Mouse (Mus musculus): ENCODE measurements around the gene Ifna5. TPM values are rescaled to one million over a fixed set of nuclear protein-coding genes. Genes with fewer than 3 reads are reported as not detected.
A peak's percentile ranks its signal among the peaks of the same experiment; 100 is the strongest.

Gene Ifna5
- total RNA-seq, 2 experiments from 2014 or later = not detected

DNA sequence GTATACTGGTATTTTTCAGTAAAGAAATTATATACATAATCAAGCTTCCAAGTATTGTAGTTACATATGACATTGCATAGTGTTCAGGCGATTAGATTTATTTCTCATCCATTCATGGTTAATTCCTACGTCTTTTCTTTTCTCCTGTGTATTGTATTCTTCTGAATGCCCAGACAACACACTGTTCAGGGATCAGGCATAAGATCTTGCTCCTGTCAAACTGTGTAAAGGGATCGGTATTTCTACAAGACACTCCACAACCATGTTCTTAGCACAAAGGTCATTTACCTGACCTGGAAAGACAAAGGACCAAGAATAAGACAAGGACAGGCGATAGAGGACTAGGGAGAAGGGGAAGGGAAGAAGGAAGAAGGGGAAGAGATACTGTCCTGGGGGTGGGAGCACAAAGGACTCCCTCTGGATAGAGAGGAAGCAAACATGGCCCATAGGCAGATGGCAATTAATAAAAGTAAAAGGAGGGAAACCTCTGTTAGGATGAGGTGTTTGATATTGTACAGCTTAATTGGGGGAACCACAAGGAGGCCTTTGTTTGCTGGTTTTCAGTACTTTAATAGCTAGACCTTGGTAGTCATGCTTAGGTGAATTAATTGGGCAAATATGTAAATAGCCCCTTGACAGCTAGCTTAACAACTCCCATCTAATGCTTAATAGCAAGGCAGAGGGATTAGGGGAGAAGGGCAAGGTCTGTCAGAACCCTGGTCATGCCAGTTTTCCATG lies 15.9 kb downstream of the Ifna5 start:
- intact Hi-C loops (cut with DNase I) = no loop called here
- no peak for DNase-seq (ENCODE audit: low spot score in 2 of 2)

DNA sequence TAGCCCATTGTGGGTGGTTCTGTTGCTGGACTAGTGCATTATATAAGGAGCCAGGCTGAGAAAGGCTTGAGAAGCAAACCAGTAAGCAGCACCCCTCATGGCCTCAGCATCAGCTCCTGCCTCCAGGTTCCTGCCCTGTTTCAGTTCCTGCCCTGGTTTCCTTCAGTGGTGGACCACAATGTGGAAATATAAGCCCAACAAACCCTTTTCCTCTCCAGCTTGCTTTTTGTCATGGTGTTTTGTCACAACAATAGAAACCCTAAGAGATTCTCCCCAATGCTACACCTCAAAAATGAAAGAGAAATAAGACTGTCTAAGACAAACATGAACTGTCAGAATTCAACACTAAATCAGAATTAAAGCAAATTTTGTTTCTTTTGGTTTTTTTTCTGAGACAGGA lies 23.9 kb downstream of the Ifna5 start:
- intact Hi-C loops (cut with DNase I) = no loop called here
- DNase-seq (ENCODE audit: low spot score in 2 of 2) = no peak

DNA sequence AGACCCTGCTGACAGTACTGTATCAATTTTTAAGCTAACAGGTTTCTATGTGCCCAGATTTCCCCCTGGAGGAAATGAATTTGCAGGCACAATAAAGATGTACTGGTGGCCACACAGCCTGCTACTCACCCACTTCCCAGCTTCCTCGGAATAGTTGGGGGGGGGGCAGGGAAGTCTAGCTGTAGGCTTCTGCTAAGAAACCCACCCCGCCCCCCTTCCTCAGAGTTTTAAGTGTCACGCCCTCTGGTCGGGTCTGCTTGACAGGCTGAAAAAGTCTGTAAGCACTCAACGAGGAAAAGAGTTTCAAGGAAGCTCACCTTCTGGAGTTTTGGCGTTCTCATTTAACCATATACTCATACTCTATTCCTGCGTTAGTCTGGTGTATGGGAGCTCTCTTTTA lies 28.0 kb downstream of the Ifna5 start:
- intact Hi-C loops (cut with DNase I) = no loop called here
- no peak for DNase-seq (ENCODE audit: low spot score in 2 of 2)

DNA sequence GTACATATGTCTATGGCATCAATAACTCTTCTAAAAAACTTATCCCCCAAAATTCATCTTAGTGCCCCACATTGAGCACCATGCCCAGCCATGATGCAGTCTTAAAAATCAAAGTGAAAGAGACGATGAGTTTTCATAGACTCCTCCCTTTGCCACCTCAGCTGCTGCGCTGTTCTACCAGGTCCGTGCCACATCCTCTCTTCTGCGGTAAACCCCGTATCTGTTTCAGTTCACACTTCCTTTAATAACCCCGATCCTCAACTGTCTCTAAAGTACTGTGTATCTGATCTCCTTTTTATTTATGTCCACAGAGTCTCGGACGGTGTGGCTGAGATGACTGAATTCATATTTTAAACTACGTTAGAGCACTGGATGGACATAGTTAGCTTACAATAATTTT lies 29.3 kb downstream of the Ifna5 start:
- intact Hi-C loops (cut with DNase I) = no loop called here

DNA sequence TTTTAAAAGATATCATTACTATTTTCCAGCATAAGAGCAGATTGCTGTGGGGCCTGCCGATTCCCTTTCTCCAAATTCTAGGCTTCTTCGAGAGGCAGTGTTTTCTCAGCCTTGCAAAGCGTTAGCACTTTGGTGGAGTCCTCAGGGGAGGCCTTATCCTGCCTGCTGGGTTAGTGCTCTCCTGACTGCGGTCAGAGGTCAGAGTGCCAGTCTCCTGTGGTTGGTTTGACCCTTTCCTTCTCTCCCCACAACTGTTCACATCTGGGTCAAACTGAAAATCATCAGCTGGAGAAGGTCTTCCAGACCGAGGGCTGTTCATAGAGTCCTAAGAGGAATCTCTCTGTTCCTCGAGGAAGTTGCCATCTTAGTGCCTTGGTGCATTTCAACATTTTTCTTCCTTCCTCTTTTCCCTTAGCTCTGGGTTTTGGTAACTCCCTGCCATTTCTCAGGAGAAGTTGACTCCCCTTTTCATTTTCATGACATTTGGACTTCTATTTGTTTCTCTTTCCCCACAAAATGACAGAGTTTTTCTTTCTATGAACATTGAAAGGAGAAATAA lies 29.8 kb downstream of the Ifna5 start:
- no peak for DNase-seq (ENCODE audit: low spot score in 2 of 2)
- intact Hi-C loops (cut with DNase I) = no loop called here

More for the DNA sequence above, 29.3 kb downstream of the Ifna5 start:
- no peak for DNase-seq (ENCODE audit: low spot score in 2 of 2)

DNA sequence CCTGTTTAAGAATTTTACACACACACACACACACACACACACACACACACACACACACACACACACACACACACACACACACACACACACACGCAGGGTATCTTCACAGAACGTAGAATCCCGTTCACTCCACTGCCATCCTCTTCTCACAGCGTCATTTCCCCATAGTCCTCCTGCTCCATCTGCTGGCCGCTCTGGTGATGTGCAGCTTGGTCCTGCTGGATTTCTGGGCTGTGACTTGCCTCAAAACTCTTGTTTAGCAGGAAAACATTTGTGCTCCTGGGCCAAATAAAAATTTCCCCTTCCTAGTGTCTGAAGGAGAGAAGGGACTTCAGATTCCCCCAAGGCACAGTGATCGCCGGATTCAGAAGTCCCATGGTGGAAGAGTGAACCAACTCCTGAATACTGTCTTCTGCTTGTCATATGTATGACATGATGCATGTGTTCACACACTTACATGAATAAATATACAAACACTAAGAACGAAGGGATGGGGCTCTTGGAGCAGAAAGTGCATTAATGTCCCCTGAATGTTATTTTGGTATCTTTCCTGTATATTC lies 32.1 kb downstream of the Ifna5 start:
- intact Hi-C loops (cut with DNase I) = no loop called here
- peak; percentile 74 to 78 for DNase-seq (ENCODE audit: low spot score in 2 of 2)

DNA sequence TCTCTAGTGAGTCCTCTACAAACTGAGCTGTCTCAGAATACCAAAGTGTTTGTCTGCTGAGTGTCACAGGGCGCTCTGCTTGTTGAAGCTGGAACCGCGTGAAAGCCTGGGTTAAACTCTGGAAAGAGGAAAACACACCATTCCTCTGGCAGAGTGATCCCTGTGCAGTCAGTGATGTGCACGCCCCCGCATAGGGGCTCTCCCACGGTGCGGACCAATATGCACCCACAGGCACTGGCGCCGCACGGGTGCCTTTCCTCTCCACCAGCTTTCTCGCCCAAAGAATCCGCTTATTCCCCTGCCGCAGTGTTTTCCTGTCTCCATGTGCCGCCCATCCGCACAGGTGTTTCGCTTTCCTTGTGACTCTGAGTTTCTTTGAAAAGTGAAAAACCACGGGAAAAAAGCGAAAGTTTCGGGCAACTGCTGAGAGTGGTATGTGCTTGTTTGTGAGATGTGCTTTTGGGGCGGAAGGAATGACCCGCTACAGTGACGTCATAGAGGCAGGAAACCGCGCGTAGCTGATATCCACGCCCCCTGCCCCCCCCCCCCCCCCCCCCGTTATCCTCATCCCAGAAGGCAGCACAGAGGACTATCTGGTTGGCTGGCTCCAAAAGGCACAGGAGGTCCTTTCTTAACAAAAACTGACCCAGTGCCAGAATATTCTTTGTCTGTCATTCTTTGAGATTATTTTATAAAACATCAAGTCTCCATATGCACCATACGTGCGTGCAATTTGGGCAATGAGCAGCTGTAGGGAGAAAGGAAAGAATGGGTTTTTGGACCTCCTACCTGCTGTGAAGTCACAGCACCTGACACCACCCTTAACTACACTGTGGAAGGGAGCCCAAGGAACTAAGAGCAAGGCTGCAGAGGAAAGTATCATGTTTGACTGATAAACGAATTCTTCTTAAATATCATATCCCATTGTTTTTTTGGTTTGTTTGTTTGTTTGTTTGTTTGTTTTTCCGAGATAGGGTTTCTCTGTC lies 32.9 kb downstream of the Ifna5 start:
- intact Hi-C loops (cut with DNase I) = no loop called here
- DNase-seq (ENCODE audit: low spot score in 2 of 2) = peak in 1 of 2 experiments; percentile 5

DNA sequence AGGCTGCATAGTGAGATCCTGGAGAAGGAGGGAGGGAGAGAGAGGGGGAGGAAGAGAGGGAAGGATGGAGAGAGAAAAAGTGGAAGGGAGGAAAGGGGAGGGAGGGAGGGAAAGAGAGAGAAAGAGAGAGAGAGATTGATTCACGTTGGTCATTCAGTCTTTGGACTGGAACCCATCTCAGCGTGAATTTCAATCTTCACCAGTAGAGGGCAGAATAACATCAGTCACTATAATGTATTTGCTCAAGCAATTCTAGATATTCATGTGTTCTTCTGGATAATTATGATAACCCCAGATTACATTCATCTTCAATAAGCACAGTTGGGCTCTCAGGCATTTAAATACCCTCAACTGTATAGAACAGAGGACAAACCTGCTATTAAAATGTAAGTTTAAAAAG lies 37.4 kb downstream of the Ifna5 start:
- intact Hi-C loops (cut with DNase I) = loop anchor here (1.0 to 5.0 kb wide), 2 partner anchors 65 to 257 kb away; no protein-coding TSS in a partner anchor
- DNase-seq (ENCODE audit: low spot score in 2 of 2) = peak; percentile 45 to 60

DNA sequence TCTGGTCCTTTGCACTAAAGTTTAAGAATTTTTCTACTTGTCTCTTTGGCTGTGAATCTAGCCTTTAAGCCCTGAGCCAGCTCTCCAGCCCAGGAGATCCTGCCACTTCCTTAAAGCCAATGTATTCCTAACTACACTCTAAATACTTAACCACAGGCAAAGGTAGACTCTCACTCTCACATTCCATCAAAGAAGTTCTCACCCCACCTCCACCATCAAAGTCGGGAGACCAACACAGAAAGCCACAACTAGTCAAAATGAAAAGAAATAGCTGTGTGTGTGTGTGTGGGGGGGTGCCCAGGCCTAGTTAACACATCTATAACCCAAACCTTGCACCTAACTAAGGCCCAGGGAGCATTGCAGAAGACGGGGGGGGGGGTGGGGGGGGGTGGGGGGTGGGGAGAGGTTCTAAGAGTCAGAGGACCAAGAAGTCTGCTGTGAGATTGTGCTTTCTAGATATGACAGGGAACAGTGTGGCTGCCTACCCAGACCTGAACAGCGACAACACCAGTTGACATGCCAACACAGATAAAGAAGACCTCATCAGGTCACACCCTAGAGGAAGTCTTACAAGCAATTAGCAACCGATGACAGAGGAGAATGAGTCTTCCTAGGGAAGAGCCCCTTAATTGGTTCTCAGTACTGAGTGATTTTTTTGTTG lies 40.2 kb downstream of the Ifna5 start:
- intact Hi-C loops (cut with DNase I) = no loop called here
- DNase-seq (ENCODE audit: low spot score in 2 of 2) = no peak

DNA sequence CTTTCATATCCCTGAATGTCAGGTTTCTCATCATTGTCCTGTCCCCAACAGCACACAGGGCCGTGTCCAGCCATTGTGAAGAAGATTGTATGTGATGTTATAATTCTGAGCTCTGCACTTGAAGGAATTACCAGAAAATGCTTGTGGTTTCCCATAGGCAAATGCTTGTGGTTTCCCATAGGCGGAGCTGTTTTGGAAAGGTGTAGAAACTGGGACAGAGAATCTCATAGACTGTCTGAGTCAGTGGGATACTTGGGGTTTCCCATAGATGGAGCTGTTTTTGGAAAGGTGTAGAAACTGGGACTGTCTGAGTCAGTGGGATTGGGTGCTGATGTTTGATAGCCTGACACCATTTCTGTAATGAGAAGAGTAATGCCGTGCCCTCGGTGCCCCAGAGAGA lies 41.2 kb downstream of the Ifna5 start:
- DNase-seq (ENCODE audit: low spot score in 2 of 2) = no peak
- intact Hi-C loops (cut with DNase I) = no loop called here

DNA sequence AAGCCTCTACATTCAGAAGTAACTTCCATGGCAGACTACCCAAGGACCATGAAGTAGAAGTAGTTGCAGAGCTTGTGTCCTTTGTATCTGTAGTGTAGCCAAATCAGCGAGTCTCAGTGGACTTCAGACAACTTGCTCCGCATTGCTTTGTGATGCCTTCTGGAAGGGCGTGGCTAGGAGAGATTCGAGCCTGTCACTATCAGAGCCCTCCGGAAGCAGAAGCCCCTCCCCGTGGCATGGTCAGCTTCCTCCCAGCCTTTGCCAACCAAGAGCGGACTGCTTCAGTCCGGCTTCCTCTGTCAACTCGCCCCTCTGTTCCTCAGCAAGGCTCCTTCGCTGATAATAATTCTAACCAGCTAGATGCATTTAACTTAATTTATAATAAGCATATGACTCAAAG lies 42.9 kb downstream of the Ifna5 start:
- no peak for DNase-seq (ENCODE audit: low spot score in 2 of 2)
- intact Hi-C loops (cut with DNase I) = no loop called here

DNA sequence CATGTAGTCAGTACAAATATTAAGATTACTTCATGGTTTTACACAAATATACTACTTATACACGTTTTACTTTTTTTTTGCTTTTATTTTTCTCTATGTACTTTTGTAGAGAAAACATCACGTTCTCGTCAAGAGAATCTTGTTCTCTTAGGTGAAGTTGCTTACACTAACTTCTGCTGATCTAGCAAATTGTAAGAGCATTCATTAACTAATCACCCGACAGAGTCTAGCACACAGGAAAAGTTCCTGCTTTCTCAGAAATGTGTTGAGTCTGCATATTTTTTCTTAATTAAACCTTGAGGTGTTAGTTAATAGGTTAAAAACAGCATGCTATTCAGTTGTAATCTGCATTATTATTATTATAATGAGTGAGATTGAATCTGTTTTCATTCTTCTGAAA lies 43.4 kb downstream of the Ifna5 start:
- intact Hi-C loops (cut with DNase I) = no loop called here
- DNase-seq (ENCODE audit: low spot score in 2 of 2) = no peak

DNA sequence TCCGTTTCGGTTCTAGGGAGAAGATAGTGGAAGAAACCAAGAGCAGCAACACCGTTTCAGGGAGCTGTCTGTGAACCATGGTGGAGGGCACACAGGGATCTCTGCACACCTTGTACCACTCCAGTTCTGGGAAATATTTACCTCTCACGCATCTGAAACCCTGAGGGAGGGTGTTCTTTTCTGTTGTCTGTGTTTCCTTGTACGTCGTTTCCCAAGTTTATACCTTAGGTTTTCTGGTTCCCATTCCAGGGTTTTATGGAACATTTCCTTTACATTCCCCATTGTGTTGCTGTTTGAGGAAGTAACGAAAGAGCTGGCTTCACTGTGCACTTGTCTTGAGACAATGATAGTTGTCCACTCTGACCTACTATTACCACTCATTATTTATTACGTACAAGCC lies 44.8 kb downstream of the Ifna5 start, which contains the start of gene Ifne:
Ifne (minus strand) TSS at position 101 of the 400 bp plus-strand sequence.
- intact Hi-C loops (cut with DNase I) = no loop called here
- DNase-seq (ENCODE audit: low spot score in 2 of 2) = no peak

Other genes starting within 250 kb of the Ifna5 start
- gene Ifna9, start 243.1 kb upstream of the Ifna5 start, total RNA-seq (2021) = not detected
- gene Ifna12, start 232.1 kb upstream of the Ifna5 start, total RNA-seq (2021) = not detected
- not detected for gene C87499, start 201.1 kb upstream of the Ifna5 start, total RNA-seq (2021)
- gene Ifna13, start 191.1 kb upstream of the Ifna5 start, total RNA-seq (2021) = not detected
- gene Ifna16, start 158.6 kb upstream of the Ifna5 start, total RNA-seq (2021) = not detected
- not detected for gene Ifna2, start 151.6 kb upstream of the Ifna5 start, total RNA-seq (2021)
- not detected for gene Ifnab, start 144.2 kb upstream of the Ifna5 start, total RNA-seq (2021)
- 1 to 10 TPM; 1.0 to 1.5 TPM for gene Gm26566, start 113.7 kb upstream of the Ifna5 start, total RNA-seq (2021)
- 100 to 1,000 TPM; 103 to 104 TPM for gene Klhl9, start 113.1 kb upstream of the Ifna5 start, total RNA-seq (2021)
- gene Gm13271, start 80.7 kb upstream of the Ifna5 start, total RNA-seq (2021) = not detected
- not detected for gene Gm13283, start 75.4 kb upstream of the Ifna5 start, total RNA-seq (2021)
- gene Gm13290, start 61.7 kb upstream of the Ifna5 start, total RNA-seq (2021) = not detected
- gene Gm13289, start 58.6 kb upstream of the Ifna5 start, total RNA-seq (2021) = not detected
- gene Gm13272, start 55.7 kb upstream of the Ifna5 start, total RNA-seq (2021) = not detected
- not detected for gene Ifnz, start 53.4 kb upstream of the Ifna5 start, total RNA-seq (2021)
- gene Gm13276, start 49.8 kb upstream of the Ifna5 start, total RNA-seq (2021) = not detected
- not detected for gene Gm13277, start 46.9 kb upstream of the Ifna5 start, total RNA-seq (2021)
- not detected for gene Gm13278, start 44.0 kb upstream of the Ifna5 start, total RNA-seq (2021)
- gene Gm13275, start 41.0 kb upstream of the Ifna5 start, total RNA-seq (2021) = not detected
- not detected for gene Gm13279, start 38.1 kb upstream of the Ifna5 start, total RNA-seq (2021)
- not detected for gene Gm13285, start 35.9 kb upstream of the Ifna5 start, total RNA-seq (2021)
- not detected for gene Gm13287, start 32.3 kb upstream of the Ifna5 start, total RNA-seq (2021)
- gene Gm13288, start 30.0 kb upstream of the Ifna5 start, total RNA-seq (2021) = not detected
- gene Ifna7, start 19.3 kb upstream of the Ifna5 start, total RNA-seq (2021) = not detected
- not detected for gene Ifna11, start 15.6 kb upstream of the Ifna5 start, total RNA-seq (2021)
- not detected for gene Ifna6, start 8.1 kb upstream of the Ifna5 start, total RNA-seq (2021)
- not detected for gene Ifna4, start 6.3 kb downstream of the Ifna5 start, total RNA-seq (2021)
- gene Ifna1, start 14.6 kb downstream of the Ifna5 start, total RNA-seq (2021) = not detected
- not detected for gene Ifne, start 44.7 kb downstream of the Ifna5 start, total RNA-seq (2021)

Measured in left cerebral cortex, postnatal 14 days (tissue).